Mouse (Mus musculus): ENCODE results near the gene Mamstr. TPM values are rescaled to one million over a fixed set of nuclear protein-coding genes. Genes with fewer than 3 reads are reported as not detected.
"Not testable (repeated sequence)": the region's sequence is repeated elsewhere in the genome, so short reads cannot be mapped to it uniquely, and the experiment has no call there.

Gene Mamstr
- polyA plus RNA-seq, 1 experiment from 2014 or later: 0.69 TPM

DNA sequence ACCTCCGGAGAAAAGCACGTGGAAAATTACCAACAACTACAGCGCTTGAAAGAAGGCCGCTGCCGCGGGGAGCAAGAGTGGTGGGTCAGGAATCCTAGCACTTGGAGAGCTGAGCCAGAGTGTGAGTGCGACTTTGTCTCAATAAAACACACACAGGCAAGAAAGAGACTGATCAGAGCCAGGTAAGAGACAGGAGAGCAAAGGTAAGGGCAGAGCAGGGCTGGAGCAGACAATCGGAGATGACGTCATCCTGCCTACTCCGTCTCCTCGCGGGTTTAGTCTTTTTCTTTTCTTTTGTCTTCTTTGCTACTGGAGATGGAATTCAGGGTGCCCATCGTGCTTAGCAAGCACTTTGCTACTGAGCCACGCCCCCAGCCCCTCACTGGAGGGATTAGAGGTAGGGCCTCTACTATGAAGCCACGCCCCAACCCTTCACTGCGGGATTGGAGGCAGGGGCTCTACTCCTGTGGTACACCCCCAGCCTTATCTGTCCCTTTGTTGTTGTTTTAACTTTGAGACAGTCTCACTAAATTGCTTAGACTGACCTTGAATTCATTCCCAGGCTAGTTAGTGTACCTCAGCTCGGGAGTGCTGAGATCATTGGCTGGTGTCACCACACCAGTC lies 14.8 kb downstream of the Mamstr start:
- Histone ChIP-seq H3K27me3 (replicated peaks; ENCODE audit: control insufficient read depth, insufficient read depth, low read length) (no peaks in the 10 kb centered on the region), H3K4me2 (peak overlapping the region; percentile 40), H3K4me3 (ENCODE audit: low read depth, low read length) (0 out of 2 replicates have a peak overlapping the region, but pooled peaks have one; percentile 8), H3K27ac (ENCODE audit: low read depth, low read length) (no peak overlapping the region), H3K36me3 (ENCODE audit: control insufficient read depth, insufficient read depth, low read length) (no peaks in the 10 kb centered on the region), H3K4me1 (replicated peaks; ENCODE audit: control insufficient read depth, insufficient read depth, low read length) (no peaks in the 10 kb centered on the region; the same call in 1 of the 2 replicates), H3K9ac (ENCODE audit: low read depth, low read length) (no peak overlapping the region), H3K9me3 (ENCODE audit: control insufficient read depth, low read length) (no peaks in the 10 kb centered on the region)
- ATAC-seq (replicated peaks; ENCODE audit: low FRiP score) (no peak), DNase-seq (ENCODE audit: low spot score) (no peak)
- 33% methylated on average over 17 of the region's 17 CpGs for WGBS

GRCm38 (mm10) chr7:45660746-45661478 lies 21.1 kb downstream of the Mamstr start:
- Histone ChIP-seq H3K4me2 (no peak overlapping the region), H3K9me3 (ENCODE audit: control insufficient read depth, low read length) (no peaks in the 10 kb centered on the region), H3K27me3 (replicated peaks; ENCODE audit: control insufficient read depth, insufficient read depth, low read length) (no peaks in the 10 kb centered on the region), H3K27ac (ENCODE audit: low read depth, low read length) (no peak overlapping the region), H3K9ac (ENCODE audit: low read depth, low read length) (no peak overlapping the region), H3K4me1 (replicated peaks; ENCODE audit: control insufficient read depth, insufficient read depth, low read length) (0 out of 2 replicates have a peak, but pooled peaks cover 2% of the 10 kb centered on the region), H3K4me3 (ENCODE audit: low read depth, low read length) (no peak overlapping the region), H3K36me3 (ENCODE audit: control insufficient read depth, insufficient read depth, low read length) (no peaks in the 10 kb centered on the region)
- DNase-seq (ENCODE audit: low spot score) (no peak), ATAC-seq (replicated peaks; ENCODE audit: low FRiP score) (no peak)
- 60% methylated on average over 11 of the region's 11 CpGs for WGBS

- not testable (repeated sequence) for H3K4me2 ChIP-seq; H3K9ac ChIP-seq (ENCODE audit: low read depth, low read length); H3K4me3 ChIP-seq (ENCODE audit: low read depth, low read length); H3K27me3 ChIP-seq (replicated peaks; ENCODE audit: control insufficient read depth, insufficient read depth, low read length); ATAC-seq (replicated peaks; ENCODE audit: low FRiP score); H3K4me1 ChIP-seq (replicated peaks; ENCODE audit: control insufficient read depth, insufficient read depth, low read length); H3K9me3 ChIP-seq (ENCODE audit: control insufficient read depth, low read length); H3K36me3 ChIP-seq (ENCODE audit: control insufficient read depth, insufficient read depth, low read length); H3K27ac ChIP-seq (ENCODE audit: low read depth, low read length); DNase-seq (ENCODE audit: low spot score)
- 80% methylated on average over 6 of the region's 6 CpGs for WGBS
Observed at GRCm38 (mm10) chr7:45661702-45662101, 21.9 kb downstream of the Mamstr start.

DNA sequence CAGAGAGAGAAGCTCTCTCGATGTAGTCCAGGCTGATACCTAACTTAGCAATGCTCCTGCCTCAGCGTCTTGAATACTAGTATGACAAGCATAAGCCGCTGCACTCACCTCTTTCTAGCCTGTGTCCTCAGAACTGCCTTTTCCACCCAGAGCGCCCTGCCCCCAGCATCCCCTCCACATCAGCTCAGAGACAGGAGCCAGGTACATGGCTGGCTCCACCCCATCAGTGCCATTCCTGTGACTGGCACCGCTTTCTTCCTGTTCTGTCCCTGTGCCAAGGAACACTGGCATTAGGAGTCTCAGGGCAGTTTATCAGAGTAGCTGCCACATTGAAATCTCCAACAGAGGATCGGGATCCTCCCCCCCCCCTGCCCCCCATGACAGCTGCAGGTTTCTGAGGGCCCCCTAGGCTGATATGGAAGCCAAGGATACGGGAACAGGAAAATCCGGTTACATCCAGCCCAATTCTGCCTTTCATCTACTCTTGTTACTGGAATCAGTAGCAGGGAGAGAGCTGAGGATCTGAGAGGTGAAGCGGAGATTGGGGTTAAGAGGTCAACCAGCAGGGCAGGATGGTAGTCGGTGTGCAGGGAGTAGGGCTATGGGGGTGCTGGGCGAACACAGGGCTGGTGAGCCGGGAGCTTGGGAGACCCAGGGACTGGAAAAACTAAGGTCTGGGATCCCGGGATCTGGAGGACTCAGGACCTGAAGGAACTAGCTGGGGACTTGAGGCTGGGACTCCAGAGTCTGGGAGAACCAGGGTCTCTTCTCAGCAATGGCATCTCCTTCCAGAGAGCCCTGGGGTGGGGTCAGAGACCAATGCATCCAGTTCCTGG lies 25.7 kb downstream of the Mamstr start:
- Histone ChIP-seq H3K4me1 (replicated peaks; ENCODE audit: control insufficient read depth, insufficient read depth, low read length) (0 out of 2 replicates have a peak, but pooled peaks cover 2% of the 10 kb centered on the region), H3K4me2 (no peak overlapping the region), H3K9me3 (ENCODE audit: control insufficient read depth, low read length) (no peaks in the 10 kb centered on the region), H3K4me3 (ENCODE audit: low read depth, low read length) (no peak overlapping the region), H3K9ac (ENCODE audit: low read depth, low read length) (no peak overlapping the region), H3K36me3 (ENCODE audit: control insufficient read depth, insufficient read depth, low read length) (no peaks in the 10 kb centered on the region), H3K27me3 (replicated peaks; ENCODE audit: control insufficient read depth, insufficient read depth, low read length) (no peaks in the 10 kb centered on the region), H3K27ac (ENCODE audit: low read depth, low read length) (no peak overlapping the region)
- WGBS: 47% methylated on average over 13 of the region's 13 CpGs
- no peak for DNase-seq (ENCODE audit: low spot score)
- ATAC-seq (replicated peaks; ENCODE audit: low FRiP score): no peak

DNA sequence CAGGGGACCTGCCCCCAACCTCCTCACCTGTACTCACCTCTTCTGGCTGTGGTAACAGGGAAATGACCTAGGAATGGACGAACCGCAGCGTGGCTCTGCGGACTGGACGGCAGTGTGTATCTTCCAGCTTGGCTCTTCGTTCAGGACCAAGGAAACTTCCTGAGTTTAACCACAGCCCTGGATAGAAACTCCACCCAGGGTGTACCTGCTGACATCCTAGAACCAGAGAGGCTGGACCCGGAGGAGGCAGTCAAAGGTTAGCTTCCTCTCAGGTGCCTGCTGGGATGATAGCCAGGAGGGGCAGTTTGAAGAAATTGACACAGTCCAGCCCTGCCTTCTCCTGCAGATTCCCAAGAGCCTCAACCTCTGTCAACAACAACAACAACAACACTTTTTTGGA lies 26.4 kb downstream of the Mamstr start, which contains the start of gene Fut2:
Fut2 (minus strand) TSS at position 234 of the 400 bp plus-strand sequence.
- no peaks in the 10 kb centered on the region for H3K27me3 ChIP-seq (replicated peaks; ENCODE audit: control insufficient read depth, insufficient read depth, low read length)
- H3K4me3 ChIP-seq (ENCODE audit: low read depth, low read length): no peak within 1 kb of the TSS
- DNase-seq (ENCODE audit: low spot score) (no peak), ATAC-seq (replicated peaks; ENCODE audit: low FRiP score) (no peak)
- no peaks in the 10 kb centered on the region for H3K36me3 ChIP-seq (ENCODE audit: control insufficient read depth, insufficient read depth, low read length)
- H3K27ac ChIP-seq (ENCODE audit: low read depth, low read length): no peak within 1 kb of the TSS
- peaks cover 2% of the 10 kb centered on the region; the same call in 1 of the 2 replicates for H3K4me1 ChIP-seq (replicated peaks; ENCODE audit: control insufficient read depth, insufficient read depth, low read length)
- H3K9me3 ChIP-seq (ENCODE audit: control insufficient read depth, low read length): no peaks in the 10 kb centered on the region
- H3K4me2 ChIP-seq: no peak within 1 kb of the TSS
- 77% methylated on average over 7 of the region's 7 CpGs for WGBS
- no peak within 1 kb of the TSS for H3K9ac ChIP-seq (ENCODE audit: low read depth, low read length)

DNA sequence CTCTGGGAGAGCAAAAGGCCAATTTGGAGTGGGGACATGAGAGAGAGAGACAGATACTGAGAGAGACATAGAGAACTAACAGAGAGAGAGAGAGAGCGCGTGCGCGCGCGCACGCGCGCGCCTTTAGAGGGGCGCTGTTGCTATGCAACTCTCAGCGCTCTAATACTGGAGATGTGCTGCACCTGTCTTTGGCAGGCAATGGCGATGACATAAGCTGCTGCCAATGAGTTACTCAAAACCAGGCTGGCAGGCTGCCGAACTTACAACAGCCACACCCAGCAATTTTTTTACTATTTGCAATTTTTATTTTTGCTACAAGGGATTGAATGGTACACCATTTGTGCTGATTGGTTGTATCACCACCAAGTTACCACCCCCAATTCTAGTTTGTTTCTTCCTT lies 28.0 kb downstream of the Mamstr start:
- Histone ChIP-seq H3K27me3 (replicated peaks; ENCODE audit: control insufficient read depth, insufficient read depth, low read length) (no peaks in the 10 kb centered on the region), H3K9me3 (ENCODE audit: control insufficient read depth, low read length) (no peaks in the 10 kb centered on the region), H3K4me1 (replicated peaks; ENCODE audit: control insufficient read depth, insufficient read depth, low read length) (peaks cover 2% of the 10 kb centered on the region; the same call in 1 of the 2 replicates), H3K4me3 (ENCODE audit: low read depth, low read length) (no peak overlapping the region), H3K9ac (ENCODE audit: low read depth, low read length) (no peak overlapping the region), H3K36me3 (ENCODE audit: control insufficient read depth, insufficient read depth, low read length) (no peaks in the 10 kb centered on the region), H3K4me2 (no peak overlapping the region), H3K27ac (ENCODE audit: low read depth, low read length) (no peak overlapping the region)
- WGBS: 76% methylated on average over 14 of the region's 14 CpGs
- DNase-seq (ENCODE audit: low spot score) (no peak), ATAC-seq (replicated peaks; ENCODE audit: low FRiP score) (no peak)

DNA sequence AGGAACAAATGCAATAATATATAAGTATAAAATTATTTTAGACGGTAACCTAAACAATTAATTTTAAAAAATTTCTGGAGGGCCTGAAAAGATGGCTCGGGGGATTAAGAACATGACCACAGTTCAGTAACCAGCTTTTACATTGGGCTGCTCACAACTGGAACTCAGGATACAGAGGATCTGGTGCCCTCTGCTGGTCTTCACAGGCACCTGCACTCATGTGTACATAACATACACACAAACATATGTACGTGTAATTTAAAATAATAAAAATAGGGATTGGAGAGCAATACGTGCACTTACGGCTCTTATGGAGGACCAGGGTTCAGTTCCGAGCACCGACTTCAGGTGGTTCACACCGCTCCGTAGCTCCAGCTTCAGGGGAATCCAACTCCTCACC lies 29.1 kb downstream of the Mamstr start:
- Histone ChIP-seq H3K27me3 (replicated peaks; ENCODE audit: control insufficient read depth, insufficient read depth, low read length) (no peaks in the 10 kb centered on the region), H3K4me2 (no peak overlapping the region), H3K9me3 (ENCODE audit: control insufficient read depth, low read length) (no peaks in the 10 kb centered on the region), H3K36me3 (ENCODE audit: control insufficient read depth, insufficient read depth, low read length) (no peaks in the 10 kb centered on the region), H3K4me1 (replicated peaks; ENCODE audit: control insufficient read depth, insufficient read depth, low read length) (peaks cover 2% of the 10 kb centered on the region; the same call in 1 of the 2 replicates), H3K27ac (ENCODE audit: low read depth, low read length) (no peak overlapping the region), H3K9ac (ENCODE audit: low read depth, low read length) (no peak overlapping the region), H3K4me3 (ENCODE audit: low read depth, low read length) (no peak overlapping the region)
- ATAC-seq (replicated peaks; ENCODE audit: low FRiP score): no peak
- WGBS: 91% methylated on average over 9 of the region's 9 CpGs
- DNase-seq (ENCODE audit: low spot score): no peak

DNA sequence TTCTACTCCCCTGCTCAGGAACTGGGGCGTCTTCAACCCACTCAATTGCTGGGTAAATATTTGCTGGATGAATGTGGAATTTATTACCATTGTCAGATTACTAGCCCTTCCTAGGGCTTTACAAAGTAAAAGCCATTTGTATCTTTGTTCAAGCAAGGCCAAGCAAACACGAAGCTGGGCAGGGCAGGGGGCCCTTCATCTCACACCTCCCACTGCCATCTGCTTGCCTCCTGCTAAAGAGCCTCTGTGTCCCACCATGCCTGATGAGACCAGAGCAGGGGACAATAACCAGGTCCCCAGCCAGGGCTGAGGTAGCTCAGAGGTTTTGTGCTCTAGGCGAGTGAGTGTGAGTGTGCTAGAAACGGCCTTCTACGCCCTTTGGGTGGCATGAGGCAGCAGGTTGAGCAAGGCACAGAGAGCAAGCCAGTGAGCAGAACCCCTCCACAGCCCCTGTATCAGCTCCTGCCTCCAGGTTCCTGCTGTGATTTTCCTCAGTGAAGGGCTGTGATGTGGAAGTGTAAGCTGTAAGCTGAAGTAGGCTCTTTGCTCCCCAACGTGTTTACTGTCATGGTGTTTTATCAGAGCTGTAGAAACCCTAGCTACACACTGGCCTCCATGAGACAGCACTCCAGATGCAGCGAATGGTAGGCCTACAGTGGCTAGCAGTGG lies 38.0 kb downstream of the Mamstr start:
- no peaks in the 10 kb centered on the region for H3K36me3 ChIP-seq (ENCODE audit: control insufficient read depth, insufficient read depth, low read length)
- H3K4me1 ChIP-seq (replicated peaks; ENCODE audit: control insufficient read depth, insufficient read depth, low read length): peaks cover 7% of the 10 kb centered on the region; the same call in 1 of the 2 replicates
- no peak overlapping the region for H3K4me3 ChIP-seq (ENCODE audit: low read depth, low read length)
- H3K9ac ChIP-seq (ENCODE audit: low read depth, low read length): no peak overlapping the region
- no peak overlapping the region for H3K4me2 ChIP-seq
- H3K27ac ChIP-seq (ENCODE audit: low read depth, low read length): no peak overlapping the region
- H3K9me3 ChIP-seq (ENCODE audit: control insufficient read depth, low read length): no peaks in the 10 kb centered on the region
- 73% methylated on average over 7 of the region's 7 CpGs for WGBS
- DNase-seq (ENCODE audit: low spot score) (no peak), ATAC-seq (replicated peaks; ENCODE audit: low FRiP score) (no peak)
- no peaks in the 10 kb centered on the region for H3K27me3 ChIP-seq (replicated peaks; ENCODE audit: control insufficient read depth, insufficient read depth, low read length)

All from liver, embryonic 11.5 days (tissue).